Mouse (Mus musculus): Measurements from ENCODE around the gene Ankle1. TPM values are rescaled to one million over a fixed set of nuclear protein-coding genes. Genes with fewer than 3 reads are reported as not detected.
"Not testable (repeated sequence)": the region's sequence is repeated elsewhere in the genome, so short reads cannot be mapped to it uniquely, and the experiment has no call there.

Ankle1 gene
- polyA plus RNA-seq, 1 experiment from 2014 or later: 27.6 TPM

GRCm38 (mm10) chr8:71432935-71433334, 27.1 kb downstream of the Ankle1 start:
- ATAC-seq (ENCODE audit: extremely low read depth, insufficient number of reproducible peaks, low FRiP score, low TSS enrichment); H3K9me3 ChIP-seq; H3K27ac ChIP-seq (replicated peaks); H3K36me3 ChIP-seq; H3K9ac ChIP-seq; H3K4me1 ChIP-seq; H3K4me3 ChIP-seq; H3K4me2 ChIP-seq: not testable (repeated sequence)
- WGBS: 60% methylated on average over 1 of the region's 1 CpGs
- H3K27me3 ChIP-seq (replicated peaks): peaks cover 13% of the 10 kb centered on the region; the same call in 1 of the 2 replicates

DNA sequence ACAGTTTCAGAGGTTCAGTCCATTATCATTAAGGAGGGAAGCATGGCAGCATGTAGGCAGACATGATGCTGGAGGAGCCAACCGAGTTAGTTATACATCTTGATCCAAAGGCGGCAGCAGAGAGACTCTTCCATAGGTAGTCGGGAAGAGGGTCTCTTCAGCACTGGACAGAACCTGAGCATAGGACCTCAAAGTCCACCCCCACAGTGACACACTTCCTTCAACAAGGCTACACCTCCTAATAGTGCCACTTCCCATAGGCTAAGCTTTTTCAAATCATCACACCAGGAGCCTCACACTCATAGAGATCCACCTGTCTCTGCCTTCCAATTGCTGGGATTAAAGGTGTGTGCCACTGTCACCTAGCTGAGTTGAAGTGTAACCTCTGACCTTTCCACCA, 31.2 kb downstream of the Ankle1 start:
- no peak overlapping the region for H3K4me3 ChIP-seq
- H3K4me1 ChIP-seq: no peaks in the 10 kb centered on the region
- peaks cover 3% of the 10 kb centered on the region; the same call in 1 of the 2 replicates for H3K9me3 ChIP-seq
- 39% methylated on average over 3 of the region's 3 CpGs for WGBS
- H3K4me2 ChIP-seq: no peak overlapping the region
- H3K27ac ChIP-seq (replicated peaks): no peak overlapping the region
- peaks cover 13% of the 10 kb centered on the region for H3K27me3 ChIP-seq (replicated peaks)
- no peak overlapping the region for H3K9ac ChIP-seq
- H3K36me3 ChIP-seq: no peaks in the 10 kb centered on the region
- no peak for ATAC-seq (ENCODE audit: extremely low read depth, insufficient number of reproducible peaks, low FRiP score, low TSS enrichment)

DNA sequence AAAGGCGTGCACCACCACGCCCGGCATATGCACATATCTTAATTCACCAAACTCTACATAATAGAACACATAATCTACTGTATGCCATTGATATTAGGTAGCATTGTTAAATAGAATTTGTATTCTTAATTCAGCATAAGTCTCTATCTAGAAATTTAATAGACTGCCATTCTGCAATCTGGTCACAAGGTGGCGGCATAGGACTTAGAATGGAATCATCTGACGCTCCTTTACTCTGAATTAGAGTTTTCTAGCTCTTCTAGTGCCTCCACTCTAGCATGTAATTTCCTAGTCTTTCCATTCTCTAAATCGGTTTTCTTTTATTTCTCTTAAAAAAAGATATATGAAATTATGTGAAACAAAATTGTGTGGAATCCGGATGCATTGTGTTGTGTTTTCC, 35.6 kb downstream of the Ankle1 start:
- no peaks in the 10 kb centered on the region for H3K9me3 ChIP-seq
- H3K4me1 ChIP-seq: no peaks in the 10 kb centered on the region
- H3K4me2 ChIP-seq: no peak overlapping the region
- H3K27me3 ChIP-seq (replicated peaks): peaks cover 45% of the 10 kb centered on the region
- no peak overlapping the region for H3K9ac ChIP-seq
- under 1% methylated on average over 7 of the region's 7 CpGs for WGBS
- no peak overlapping the region for H3K27ac ChIP-seq (replicated peaks)
- no peak for ATAC-seq (ENCODE audit: extremely low read depth, insufficient number of reproducible peaks, low FRiP score, low TSS enrichment)
- H3K36me3 ChIP-seq: no peaks in the 10 kb centered on the region
- H3K4me3 ChIP-seq: no peak overlapping the region

DNA sequence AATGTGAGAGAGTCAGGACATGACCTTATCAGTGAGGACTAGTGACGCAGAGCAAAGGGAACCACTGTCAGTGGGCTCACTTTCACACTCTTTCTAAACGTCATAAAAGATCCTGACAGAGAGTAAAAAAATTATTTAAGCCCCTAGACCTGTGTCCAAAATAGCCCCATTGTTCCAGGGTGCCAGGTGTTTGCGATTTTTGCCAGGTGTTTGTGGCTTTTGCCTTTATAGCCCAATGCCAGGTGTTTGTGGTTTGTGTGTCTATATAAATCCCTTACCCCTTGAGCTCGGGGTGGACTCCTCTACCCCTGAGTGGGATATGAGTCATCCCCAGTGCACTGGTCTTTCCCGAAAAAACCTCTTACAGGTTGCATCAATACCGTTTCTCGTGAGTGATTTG, 39.3 kb downstream of the Ankle1 start:
- no peaks in the 10 kb centered on the region for H3K4me1 ChIP-seq
- no peak overlapping the region for H3K9ac ChIP-seq
- no peak overlapping the region for H3K4me3 ChIP-seq
- ATAC-seq (ENCODE audit: extremely low read depth, insufficient number of reproducible peaks, low FRiP score, low TSS enrichment): no peak
- H3K27me3 ChIP-seq (replicated peaks): peaks cover 36% of the 10 kb centered on the region
- H3K27ac ChIP-seq (replicated peaks): no peak overlapping the region
- no peak overlapping the region for H3K4me2 ChIP-seq
- WGBS: 72% methylated on average over 7 of the region's 7 CpGs
- no peaks in the 10 kb centered on the region for H3K9me3 ChIP-seq
- H3K36me3 ChIP-seq: no peaks in the 10 kb centered on the region

- H3K4me1 ChIP-seq: no peaks in the 10 kb centered on the region
- no peaks in the 10 kb centered on the region for H3K36me3 ChIP-seq
- 54% methylated on average over 4 of the region's 4 CpGs for WGBS
- H3K4me2 ChIP-seq: no peak overlapping the region
- H3K4me3 ChIP-seq: no peak overlapping the region
- no peak overlapping the region for H3K27ac ChIP-seq (replicated peaks)
- ATAC-seq (ENCODE audit: extremely low read depth, insufficient number of reproducible peaks, low FRiP score, low TSS enrichment): no peak
- H3K9me3 ChIP-seq: no peaks in the 10 kb centered on the region
- no peak overlapping the region for H3K9ac ChIP-seq
- H3K27me3 ChIP-seq (replicated peaks): peaks cover 12% of the 10 kb centered on the region
Observed at GRCm38 (mm10) chr8:71451337-71451736, 45.5 kb downstream of the Ankle1 start.

DNA sequence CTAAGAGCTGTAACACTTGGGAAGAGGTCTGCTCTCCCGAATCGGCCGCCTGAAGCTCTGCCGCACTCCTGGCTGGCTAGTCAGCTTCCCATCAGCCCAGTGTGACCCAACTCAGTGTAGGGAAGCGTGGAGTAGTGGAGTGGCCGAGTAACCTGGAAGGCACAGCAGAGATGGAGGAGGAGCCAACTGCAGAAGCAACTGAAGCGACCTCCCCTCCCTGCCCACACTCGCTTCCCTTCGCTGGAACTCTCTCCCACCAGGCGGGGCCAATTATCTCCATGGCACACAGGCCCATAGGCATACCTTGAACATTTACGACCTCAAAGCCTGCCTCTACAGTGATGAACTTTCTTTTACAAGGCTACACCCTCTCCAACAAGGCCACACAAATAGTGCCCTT, 46.0 kb downstream of the Ankle1 start:
- peaks cover 12% of the 10 kb centered on the region for H3K27me3 ChIP-seq (replicated peaks)
- 49% methylated on average over 11 of the region's 11 CpGs for WGBS

DNA sequence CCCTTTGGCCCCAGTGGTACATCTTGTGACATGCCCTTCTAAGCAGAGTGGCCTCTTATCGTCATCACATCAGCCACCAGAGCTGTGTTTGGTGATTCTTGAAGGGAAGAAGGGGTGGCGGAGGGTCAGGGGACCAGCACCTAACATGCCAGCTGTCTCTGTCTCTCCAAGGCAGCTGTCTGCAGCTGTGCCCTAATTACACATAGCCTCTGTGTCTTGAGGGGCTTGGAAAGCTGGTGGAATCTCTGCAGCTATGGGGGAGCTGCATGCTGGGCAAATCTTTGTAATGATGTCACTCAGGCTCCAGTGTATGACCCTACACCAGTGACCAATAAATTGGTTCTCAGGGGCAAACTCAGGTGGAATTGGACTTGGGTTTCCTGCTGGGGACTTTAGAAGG, 46.9 kb downstream of the Ankle1 start:
- no peaks in the 10 kb centered on the region for H3K9me3 ChIP-seq
- WGBS: 72% methylated on average over 2 of the region's 2 CpGs
- no peak for ATAC-seq (ENCODE audit: extremely low read depth, insufficient number of reproducible peaks, low FRiP score, low TSS enrichment)

More for the DNA sequence above, 46.0 kb downstream of the Ankle1 start:
- Histone ChIP-seq H3K4me3 (no peak overlapping the region), H3K4me2 (no peak overlapping the region), H3K9me3 (no peaks in the 10 kb centered on the region), H3K4me1 (0 out of 2 replicates have a peak, but pooled peaks cover under 1% of the 10 kb centered on the region), H3K36me3 (peaks cover 2% of the 10 kb centered on the region), H3K9ac (no peak overlapping the region), H3K27ac (replicated peaks) (no peak overlapping the region)
- ATAC-seq (ENCODE audit: extremely low read depth, insufficient number of reproducible peaks, low FRiP score, low TSS enrichment): no peak

DNA sequence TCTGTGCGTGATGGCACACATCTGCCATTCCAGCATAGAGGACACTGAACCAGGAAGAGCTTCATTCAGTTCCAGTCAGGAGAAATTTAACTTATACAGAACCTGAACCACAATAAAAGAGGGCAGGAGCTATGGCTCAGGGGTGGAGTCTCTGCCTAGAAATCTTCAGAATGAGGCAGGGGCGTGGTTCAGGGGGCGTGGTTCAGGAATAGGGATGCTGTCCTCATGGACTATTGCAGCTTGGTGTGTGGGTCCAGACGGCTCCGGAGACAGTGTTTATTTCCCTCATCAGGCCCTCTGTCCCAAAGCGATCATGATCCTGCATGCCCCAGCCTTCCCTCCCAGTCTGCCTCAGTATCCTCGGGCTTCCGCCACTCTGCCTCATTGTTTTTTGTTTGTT, 48.9 kb downstream of the Ankle1 start:
- Histone ChIP-seq H3K27me3 (replicated peaks) (peaks cover 12% of the 10 kb centered on the region; the same call in 1 of the 2 replicates), H3K4me2 (no peak overlapping the region), H3K9ac (no peak overlapping the region), H3K4me3 (no peak overlapping the region), H3K4me1 (0 out of 2 replicates have a peak, but pooled peaks cover 4% of the 10 kb centered on the region), H3K9me3 (no peaks in the 10 kb centered on the region), H3K36me3 (peaks cover 30% of the 10 kb centered on the region), H3K27ac (replicated peaks) (no peak overlapping the region)
- ATAC-seq (ENCODE audit: extremely low read depth, insufficient number of reproducible peaks, low FRiP score, low TSS enrichment): no peak
- 73% methylated on average over 8 of the region's 8 CpGs for WGBS

More for the DNA sequence above, 46.9 kb downstream of the Ankle1 start:
- H3K9ac ChIP-seq: no peak overlapping the region
- peaks cover 12% of the 10 kb centered on the region for H3K27me3 ChIP-seq (replicated peaks)
- no peak overlapping the region for H3K27ac ChIP-seq (replicated peaks)
- no peak overlapping the region for H3K4me2 ChIP-seq
- peaks cover 11% of the 10 kb centered on the region for H3K36me3 ChIP-seq
- no peak overlapping the region for H3K4me3 ChIP-seq
- H3K4me1 ChIP-seq: 0 out of 2 replicates have a peak, but pooled peaks cover 4% of the 10 kb centered on the region

DNA sequence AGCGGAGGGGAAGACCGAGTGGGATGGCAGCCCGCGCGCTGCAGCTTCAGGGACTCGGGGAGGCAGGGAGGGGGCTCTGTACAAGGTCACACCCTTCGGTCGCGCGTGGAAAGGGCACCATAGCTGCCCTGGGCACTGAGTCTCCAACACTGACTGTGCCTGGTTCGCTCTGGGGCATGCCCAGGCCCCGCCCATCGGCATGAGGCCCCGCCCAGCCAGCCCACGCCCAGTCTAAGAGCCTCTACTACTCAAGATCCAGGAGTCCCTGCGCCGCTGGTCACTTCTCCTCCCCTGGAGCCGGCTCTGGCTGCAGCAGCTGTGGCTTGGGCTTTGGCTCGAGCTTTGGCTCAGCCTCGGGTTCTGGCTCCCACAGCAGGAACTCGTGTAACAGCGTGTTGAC, 51.1 kb downstream of the Ankle1 start:
- 32% methylated on average over 22 of the region's 22 CpGs for WGBS
- H3K4me2 ChIP-seq: no peak overlapping the region
- H3K27ac ChIP-seq (replicated peaks): no peak overlapping the region
- H3K27me3 ChIP-seq (replicated peaks): peaks cover 22% of the 10 kb centered on the region
- H3K36me3 ChIP-seq: peaks cover 51% of the 10 kb centered on the region
- H3K9ac ChIP-seq: no peak overlapping the region
- ATAC-seq (ENCODE audit: extremely low read depth, insufficient number of reproducible peaks, low FRiP score, low TSS enrichment): peak; percentile 17; the same call in 1 of the 2 replicates
- H3K9me3 ChIP-seq: no peaks in the 10 kb centered on the region
- H3K4me3 ChIP-seq: no peak overlapping the region
- peaks cover 8% of the 10 kb centered on the region; the same call in 1 of the 2 replicates for H3K4me1 ChIP-seq

GRCm38 (mm10) chr8:71457659-71458270, 52.0 kb downstream of the Ankle1 start:
- H3K4me3 ChIP-seq: no peak overlapping the region
- peaks cover 17% of the 10 kb centered on the region for H3K4me1 ChIP-seq
- no peak overlapping the region for H3K9ac ChIP-seq
- H3K4me2 ChIP-seq: no peak overlapping the region
- 71% methylated on average over 20 of the region's 20 CpGs for WGBS
- no peak for ATAC-seq (ENCODE audit: extremely low read depth, insufficient number of reproducible peaks, low FRiP score, low TSS enrichment)
- no peaks in the 10 kb centered on the region for H3K9me3 ChIP-seq
- H3K27ac ChIP-seq (replicated peaks): no peak overlapping the region
- H3K27me3 ChIP-seq (replicated peaks): peaks cover 20% of the 10 kb centered on the region
- peaks cover 51% of the 10 kb centered on the region for H3K36me3 ChIP-seq
